Mouse (Mus musculus): Measurements from ENCODE around the gene Dlx2.

The Dlx2 gene

DNA sequence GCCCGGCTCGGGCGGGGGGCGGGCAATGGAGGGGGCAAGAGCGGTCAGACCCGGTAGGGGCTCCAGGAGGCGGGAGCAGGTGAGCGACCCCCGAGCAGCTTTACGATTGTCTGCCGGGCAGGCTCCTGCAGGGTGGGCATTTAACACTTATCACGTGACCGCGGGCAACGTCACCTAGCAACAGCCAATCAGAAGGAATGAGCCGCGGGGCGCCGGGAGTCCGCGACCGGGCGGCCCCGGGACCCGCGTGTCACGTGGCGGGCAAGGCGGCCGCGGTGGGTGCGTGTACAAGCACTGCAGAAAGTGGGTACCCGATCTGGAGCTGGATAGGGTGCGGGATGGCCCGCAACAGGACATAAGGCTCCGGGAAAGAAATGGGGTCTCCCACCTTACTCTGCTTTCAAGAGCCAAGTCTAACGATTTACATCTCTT is at the start of gene Dlx2:
Gene Dlx2 (minus strand): TSS at position 115 of the 432 bp plus-strand sequence.
- CTCF ChIA-PET: interaction anchor here (0.6 kb wide), 2 partner anchors 205 to 1361 kb away, joined by 3 to 5 read pairs; no protein-coding TSS in a partner anchor

DNA sequence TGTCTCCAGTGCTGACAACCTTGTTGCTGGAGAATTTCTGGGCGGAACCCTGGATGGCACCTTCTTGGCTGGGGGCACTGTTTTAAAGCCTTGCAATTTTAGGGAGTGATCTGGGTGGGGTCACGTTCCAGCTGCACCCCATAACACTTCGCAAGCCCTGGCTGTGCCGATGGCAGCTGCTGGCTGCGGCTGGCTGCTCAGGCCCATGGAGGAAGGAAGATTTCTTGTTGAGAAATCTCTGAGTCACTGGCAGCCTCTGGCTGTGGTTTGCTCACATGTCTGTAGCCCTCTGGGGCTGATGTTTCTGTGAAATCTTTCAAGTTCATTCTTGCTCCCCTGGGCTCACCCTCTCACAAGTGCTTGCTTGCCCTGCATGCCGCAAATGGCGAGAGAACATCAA is 47.9 kb upstream of the Dlx2 start:
- CTCF ChIA-PET: no interaction called here

DNA sequence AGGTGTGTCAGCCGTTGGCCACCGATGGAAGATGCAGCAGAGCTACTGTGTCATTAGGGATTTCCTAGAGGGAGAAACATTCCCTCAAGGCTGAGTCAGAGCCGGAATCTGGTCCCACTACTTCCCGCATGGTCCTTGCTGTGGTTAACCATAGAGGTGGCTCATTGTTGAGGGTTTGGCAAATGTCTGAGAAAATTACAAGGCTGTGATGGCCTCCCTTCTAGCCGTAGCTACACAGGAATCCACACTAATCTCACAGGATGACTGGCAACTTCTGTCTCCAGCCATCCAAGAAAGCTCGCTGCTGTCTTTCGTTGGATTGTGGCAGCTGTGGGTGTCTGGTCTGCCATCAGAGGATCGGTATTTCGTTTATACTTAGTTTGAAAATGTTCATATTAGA is 42.6 kb upstream of the Dlx2 start:
- CTCF ChIA-PET: no interaction called here

GRCm38 (mm10) chr2:71581488-71581887 is 34.9 kb upstream of the Dlx2 start:
- CTCF ChIA-PET: no interaction called here

DNA sequence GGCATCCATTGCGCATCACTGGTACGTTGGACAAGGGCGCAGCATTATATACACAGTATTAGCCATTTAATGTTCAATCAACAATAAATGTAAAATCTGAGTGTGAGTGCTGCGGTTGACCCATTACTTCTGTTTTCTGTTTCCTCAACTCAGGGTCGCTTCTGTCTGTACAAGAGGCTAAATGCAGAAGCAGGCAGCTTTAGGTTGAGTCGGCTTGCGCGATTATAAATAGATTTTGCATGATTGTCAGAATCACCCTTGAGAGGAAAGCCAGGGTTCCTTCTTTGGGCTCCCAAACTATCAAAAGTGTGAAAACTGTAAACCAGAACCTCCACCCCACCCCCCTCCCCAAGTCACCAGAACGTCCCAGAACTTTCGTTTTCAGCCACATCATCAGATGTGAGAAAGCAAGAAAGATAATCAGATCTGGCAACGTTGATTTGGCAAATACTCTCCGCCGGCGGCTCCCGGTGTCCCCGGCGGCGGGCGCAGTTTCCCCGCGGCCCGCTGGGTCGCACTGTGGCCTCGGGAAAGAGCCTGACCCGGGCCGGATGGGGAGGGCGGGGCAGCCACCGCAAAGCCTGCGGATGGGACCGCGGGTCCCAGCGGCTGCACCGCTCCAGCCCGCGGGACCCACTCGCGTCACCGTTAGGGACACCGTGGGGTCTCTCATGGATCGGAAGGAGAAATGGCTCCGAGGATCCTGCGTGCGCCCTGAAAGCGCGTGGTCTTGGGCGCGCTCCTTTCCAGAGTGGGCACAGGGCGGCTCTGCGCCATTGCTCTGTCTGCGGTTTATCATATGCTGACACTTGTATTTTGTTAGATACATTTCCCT is 34.3 kb upstream of the Dlx2 start:
- CTCF ChIA-PET: interaction anchor here (0.7 kb wide), 1 partner anchor 81 kb away, joined by 3 read pairs; no protein-coding TSS in a partner anchor

- CTCF ChIA-PET: interaction anchor here (1.2 kb wide), 1 partner anchor 22 kb away, joined by 3 read pairs; no protein-coding TSS in a partner anchor
These were observed 30.5 kb upstream of the Dlx2 start for GRCm38 (mm10) chr2:71577059-71577458.

DNA sequence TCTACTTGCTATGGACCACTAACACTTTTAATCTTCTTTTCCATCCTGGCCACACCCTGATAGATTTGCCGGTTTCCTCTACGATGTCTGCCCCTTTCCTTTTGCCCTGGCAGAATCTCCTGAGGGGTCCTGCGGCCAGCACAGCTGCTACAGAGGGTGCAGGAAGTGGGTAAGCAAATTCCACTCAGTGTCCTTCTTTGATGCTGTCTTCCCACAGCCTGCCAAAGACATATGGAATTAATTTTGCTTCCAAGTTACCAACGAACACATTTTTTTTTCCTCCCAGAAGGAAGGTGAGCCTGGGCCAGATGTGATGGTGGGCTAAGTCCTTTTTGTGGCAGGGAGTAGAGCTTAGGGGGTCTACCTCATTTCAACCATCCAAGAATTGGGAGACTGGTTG is 27.2 kb upstream of the Dlx2 start:
- CTCF ChIA-PET: no interaction called here

DNA sequence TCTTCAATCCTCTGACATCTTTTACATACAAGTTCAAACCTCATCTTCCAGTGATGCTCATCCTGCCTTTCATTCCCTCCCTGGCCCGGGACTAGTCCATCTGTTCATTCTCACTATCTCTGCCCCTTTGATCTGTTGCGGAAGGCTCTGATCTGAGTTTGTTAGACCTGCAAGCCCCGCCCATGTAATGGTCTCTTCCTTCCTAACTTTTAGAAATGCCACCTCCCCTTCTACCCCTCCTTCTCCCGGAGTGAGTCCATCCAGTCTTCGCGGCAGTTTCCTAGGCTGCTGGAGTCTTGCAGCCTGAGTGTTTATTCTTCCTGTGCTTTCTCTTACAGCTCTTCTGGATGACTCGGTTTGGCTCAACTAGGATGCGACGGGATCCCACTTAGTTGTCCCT is 19.9 kb upstream of the Dlx2 start:
- CTCF ChIA-PET: no interaction called here

GRCm38 (mm10) chr2:71556071-71556470 is 9.5 kb upstream of the Dlx2 start:
- CTCF ChIA-PET: no interaction called here

DNA sequence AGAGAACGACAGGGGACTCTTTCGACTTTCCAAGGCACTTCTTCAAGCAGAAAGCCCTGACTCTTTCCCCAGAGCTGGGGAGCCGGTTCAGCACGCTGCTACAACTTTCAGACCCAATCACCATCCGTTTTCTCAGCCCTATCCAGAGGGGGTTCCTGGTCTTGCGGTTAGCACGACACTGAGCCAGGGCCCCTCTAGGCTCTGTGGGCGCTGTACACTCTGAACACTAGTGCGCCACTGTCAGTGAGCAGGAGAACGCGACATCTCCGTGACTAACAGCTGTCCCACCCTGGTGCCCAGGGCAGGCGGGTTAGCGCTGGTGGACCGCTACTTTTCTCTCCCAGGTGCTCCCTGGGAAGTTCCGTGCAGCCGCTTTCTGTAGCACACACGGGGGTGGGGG is 5.2 kb upstream of the Dlx2 start:
- CTCF ChIA-PET: no interaction called here

DNA sequence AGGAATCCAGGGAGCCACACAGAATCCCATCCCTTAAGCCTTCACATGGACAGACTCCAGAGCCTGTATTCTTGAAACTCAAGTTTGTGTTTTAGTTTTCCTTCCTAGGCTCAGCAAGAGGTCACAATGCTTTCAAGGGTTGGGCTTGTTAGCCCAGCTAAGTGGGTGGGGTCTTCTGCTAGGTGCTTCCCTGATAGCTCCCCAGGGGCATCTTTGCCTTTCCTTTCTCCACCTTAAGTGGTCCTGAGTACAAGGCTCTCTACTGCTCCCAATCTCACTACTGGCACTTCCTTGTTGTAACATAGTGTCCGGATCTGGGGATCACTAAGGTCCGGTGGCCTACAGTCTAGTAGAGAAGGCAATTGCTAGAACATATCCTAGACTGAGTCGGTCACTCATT is 3.8 kb upstream of the Dlx2 start:
- CTCF ChIA-PET: no interaction called here

GRCm38 (mm10) chr2:71547829-71548228 is 1.3 kb upstream of the Dlx2 start:
- CTCF ChIA-PET: no interaction called here

DNA sequence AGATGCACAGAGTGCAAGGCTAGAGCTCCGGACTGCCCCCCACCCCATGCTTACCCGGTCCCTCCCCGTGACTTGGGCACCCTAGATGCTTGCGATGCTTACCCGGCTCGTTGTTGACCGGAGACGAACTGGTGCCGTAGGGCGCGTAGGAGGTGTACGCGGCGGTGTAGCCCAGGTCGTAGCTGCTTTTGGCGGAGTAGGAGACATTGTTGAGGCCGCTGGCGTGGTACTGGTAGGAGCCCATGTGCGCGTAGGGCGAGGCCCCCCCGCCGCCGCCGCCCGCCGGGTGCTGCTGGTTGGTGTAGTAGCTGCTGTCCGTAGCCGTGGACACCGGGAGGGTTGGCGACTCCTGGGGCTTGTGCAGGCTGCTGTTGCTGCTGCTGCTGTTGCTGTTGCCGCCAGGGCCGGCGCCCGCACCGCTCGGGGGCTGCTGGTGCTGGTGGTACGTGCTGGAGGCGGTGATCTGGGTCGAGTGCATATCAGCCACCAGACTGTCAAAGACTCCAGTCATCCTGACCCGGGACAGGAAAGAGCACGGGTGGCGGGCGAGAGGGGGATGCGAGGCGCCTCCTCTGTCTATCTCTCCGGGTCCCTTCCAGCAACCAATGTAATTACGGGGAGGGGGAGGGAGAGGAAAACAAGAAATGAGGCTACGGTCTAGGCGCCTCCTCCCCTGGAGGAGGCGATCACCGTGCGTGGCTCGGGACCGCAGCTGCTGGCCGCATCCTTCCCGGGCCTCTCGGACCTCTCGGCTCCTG is 493 bp downstream of the Dlx2 start:
- CTCF ChIA-PET: interaction anchor here (0.6 kb wide), 2 partner anchors 204 to 1360 kb away, joined by 3 to 5 read pairs; no protein-coding TSS in a partner anchor

DNA sequence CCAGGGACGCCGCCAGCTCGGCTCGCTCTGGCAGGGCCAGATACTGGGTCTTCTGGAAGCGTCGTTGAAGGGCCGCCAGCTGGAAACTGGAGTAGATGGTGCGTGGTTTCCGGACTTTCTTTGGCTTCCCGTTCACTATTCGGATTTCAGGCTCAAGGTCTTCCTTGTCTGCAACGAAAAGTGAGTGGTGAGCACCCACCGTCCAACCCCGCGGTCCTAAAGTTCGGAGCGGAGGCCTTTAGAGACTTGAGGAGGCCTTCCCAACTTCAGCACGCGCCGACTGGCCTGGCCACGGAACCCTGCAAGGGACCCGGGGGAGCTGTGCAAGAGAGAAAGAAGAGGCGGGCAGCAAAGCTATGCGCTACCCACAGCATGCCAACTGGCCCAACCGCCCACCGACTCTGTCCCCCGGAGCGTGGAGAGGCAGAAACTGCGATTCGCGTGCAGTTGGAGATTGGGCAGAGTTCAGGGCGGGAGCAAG is 1.1 kb downstream of the Dlx2 start:
- CTCF ChIA-PET: no interaction called here

DNA sequence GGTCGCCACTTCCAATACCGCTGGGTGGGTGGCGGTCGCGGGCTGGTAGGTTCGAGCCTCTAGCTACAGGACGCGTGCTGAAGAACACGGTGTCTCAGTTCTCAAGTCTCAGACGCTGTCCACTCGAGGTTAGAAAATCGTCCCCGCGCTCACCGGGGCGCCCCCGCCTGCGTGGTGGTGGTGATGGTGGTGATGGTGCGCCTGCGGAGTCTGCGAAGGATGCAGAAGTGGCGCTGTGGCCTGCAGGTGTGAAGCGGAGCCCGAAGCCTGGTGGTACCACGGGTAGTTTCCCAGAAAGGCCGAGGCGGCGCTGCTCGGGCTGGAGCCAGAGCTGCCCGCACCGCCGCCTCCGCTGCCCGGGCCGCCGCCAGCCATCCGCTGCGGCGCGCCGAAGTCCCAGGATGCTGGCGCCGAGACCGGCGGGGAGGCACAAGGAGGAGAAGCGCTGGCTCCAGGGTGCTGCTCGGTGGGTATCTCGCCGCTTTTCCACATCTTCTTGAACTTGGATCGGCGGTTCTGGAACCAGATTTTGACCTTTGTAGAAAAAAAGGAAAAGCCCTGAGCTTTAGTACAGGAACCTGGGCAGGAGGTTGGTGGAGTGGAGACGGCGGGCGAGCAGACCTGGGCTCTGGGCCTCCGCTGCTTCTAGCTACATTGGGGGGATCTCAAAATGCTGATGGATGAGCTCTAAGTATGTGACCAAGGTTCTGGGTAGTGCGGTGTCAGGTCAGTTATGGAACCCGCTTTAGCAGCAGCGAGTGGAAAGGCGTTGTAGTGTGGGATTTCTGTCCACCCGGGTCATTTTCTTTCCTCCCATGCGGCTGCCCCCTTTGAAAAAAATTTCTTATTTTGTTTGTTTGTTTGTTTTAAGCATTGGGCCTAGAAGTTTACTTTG is 1.9 kb downstream of the Dlx2 start:
- CTCF ChIA-PET: no interaction called here

DNA sequence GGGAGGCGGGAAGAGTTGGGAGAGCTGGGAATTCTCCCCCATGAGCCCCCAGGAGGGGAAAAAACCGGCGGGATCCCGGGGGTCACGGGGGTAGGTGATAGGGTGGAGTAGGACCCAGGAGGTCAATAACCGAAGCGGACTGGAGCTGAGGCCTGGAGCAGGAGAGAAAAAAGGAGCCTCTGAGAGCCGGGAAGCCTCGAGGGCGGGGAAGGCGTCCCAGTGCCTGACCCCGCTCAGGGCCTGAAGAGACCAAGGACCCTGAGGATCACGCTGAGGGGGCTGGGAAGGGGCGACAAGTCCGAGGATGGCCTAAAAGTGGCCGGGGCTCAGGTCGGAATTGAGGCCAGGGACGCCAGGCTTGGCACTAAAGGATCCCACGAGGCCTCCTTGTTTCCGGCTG is 2.6 kb downstream of the Dlx2 start:
- CTCF ChIA-PET: interaction anchor here (0.6 to 0.7 kb wide), 2 partner anchors 11 to 243 kb away, joined by 3 to 5 read pairs; no protein-coding TSS in a partner anchor

GRCm38 (mm10) chr2:71543531-71543930 is 3.0 kb downstream of the Dlx2 start:
- CTCF ChIA-PET: interaction anchor here (0.6 to 0.7 kb wide), 3 partner anchors 11 to 1069 kb away, joined by 3 to 5 read pairs (median 3); no protein-coding TSS in a partner anchor

DNA sequence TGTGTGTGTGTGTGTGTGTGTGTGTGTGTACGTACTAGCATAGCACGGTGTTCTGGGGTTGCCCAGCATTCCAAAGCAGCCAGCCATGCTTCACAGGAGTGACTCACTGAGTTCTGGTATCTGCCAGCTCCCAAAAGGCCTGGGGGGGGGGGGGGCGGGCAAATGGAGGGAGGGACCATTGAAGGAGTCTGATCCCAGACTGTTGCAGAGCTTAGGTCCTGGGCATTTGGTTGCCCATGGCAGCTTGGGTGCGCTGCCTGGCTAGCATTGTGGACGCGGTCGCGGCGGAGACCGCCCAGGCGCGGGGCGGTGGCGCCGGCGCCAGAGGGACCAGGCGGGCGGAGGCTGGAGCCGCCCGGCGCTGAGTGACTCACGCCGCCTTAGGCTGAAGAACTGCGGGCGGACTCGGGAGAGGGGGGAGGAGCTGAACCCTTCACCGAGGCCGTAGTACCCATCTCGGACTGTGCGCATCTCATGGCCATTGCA is 3.7 kb downstream of the Dlx2 start:
- CTCF ChIA-PET: interaction anchor here (0.6 to 0.9 kb wide), 2 partner anchors 11 to 1070 kb away, joined by 3 to 26 read pairs; no protein-coding TSS in a partner anchor

GRCm38 (mm10) chr2:71542227-71542815 is 4.2 kb downstream of the Dlx2 start:
- CTCF ChIA-PET: interaction anchor here (0.9 kb wide), 1 partner anchor 10 kb away, joined by 26 read pairs; no protein-coding TSS in a partner anchor

GRCm38 (mm10) chr2:71541418-71542226 is 4.9 kb downstream of the Dlx2 start:
- CTCF ChIA-PET: no interaction called here

Data from spleen, embryonic (tissue).